Mouse (Mus musculus) adrenal gland (tissue): ENCODE measurements around the gene Fam222b.

Experiments used
- intact Hi-C: fragments of 180-260 bp; cut with DNase I; formaldehyde crosslinking; loops from one replicate; pipeline ENCODE4 v1.15.1; 2025

Gene Fam222b

DNA sequence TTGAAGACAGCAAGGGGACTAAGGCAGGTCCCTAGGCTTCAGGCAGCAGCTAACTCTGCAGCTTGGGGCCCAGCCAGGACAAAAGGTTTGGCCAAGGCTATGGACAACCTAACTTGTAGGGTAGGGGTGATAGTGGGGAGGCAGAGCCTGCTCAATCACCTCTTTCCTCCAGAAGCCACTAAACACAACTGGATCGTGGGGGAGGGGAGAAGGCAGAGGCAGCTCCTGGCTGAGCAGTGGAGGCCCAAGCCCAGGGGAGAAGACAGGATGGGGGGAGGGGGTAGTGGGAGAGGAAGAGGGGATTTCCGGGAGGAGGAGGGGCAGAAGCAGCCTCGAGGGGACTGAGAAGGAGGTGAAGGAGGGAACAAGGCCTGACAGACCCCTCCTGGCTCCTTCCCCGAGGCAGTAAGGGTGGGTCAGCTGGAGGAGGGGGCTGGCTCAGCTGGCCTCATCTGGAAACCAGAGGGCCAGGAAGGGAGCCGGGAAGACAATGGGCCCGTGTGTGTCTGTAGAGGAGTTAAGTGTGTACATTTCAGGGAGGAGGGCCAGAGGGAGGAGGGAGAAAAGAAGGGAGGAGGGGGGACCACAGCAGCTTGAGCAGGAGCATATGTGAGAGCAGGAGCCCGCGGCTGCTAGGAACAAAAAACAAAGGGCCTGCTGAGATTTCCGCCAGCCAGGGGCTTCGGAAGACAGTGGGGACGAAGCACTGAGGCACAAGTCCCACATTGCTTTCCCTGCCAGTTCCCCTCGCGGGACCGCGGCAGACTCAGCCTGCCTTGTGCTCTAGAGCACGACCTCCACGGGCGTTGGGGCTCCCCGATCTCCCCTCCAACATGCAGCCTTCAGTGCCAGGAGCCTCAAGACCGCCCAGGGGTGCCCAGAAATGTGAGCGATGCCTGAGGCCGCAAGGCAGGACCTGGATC is 69.5 kb downstream of the Fam222b start:
- intact Hi-C loops: no loop called here

DNA sequence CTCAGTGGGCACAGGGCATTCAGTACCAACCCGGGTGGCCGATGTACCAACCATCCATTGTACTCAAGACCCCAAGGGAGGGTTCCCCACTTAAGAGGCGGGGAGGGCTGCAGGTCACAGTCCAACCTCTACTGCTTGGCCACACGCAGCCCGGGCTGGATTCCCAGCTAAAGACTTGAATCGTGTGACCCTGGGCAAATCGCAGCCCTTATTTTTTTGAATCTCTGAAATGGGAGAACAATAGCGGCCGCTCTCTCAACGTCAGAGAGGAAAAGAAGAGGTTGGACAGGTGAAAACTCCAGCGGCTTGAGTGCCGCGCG is 70.1 kb downstream of the Fam222b start:
- intact Hi-C loops: no loop called here

DNA sequence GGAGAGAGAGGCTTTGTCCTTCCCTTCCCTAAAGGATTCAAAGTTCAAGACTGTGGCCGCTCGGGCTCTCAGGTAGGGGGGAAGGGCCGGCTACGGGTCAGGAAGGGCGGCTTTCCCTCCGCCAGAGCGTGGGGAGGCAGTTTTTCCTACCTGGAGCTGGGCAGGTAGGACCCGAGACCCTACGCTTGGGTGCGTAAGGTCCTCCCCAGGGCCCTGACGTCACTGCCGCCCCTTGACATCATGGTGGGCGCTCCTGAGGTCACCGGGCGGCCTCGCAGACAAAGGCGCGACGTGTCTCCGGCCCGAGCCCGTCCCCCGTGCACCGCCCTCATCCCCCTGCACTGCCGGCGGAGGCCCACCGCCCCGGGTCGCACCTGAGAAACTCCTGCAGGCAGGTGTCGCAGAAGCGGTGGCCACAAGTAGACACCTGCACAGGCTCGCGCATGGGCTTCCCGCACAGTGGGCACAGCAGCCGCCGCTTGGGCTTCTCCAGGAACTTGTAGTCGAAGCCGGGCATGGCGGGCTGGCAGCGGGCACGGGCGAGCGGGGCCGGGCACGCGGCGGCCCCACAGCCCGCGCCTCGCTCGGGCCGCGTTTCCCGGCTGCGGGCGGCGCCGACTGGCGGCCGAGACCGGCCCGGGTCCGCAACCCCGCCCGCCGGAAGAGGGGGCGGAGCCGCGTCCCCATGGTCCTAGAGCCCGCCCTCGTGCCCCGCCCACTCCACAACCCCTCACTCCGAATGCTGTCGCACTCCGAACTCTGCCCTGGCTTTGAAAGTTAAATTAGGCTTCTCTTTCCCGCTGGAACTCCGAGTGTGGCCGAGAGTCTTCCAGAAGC is 70.7 kb downstream of the Fam222b start, which contains the start of gene Traf4:
Gene Traf4 (minus strand): TSS at position 666 of the 837 bp plus-strand sequence.
- intact Hi-C loops: no loop called here

DNA sequence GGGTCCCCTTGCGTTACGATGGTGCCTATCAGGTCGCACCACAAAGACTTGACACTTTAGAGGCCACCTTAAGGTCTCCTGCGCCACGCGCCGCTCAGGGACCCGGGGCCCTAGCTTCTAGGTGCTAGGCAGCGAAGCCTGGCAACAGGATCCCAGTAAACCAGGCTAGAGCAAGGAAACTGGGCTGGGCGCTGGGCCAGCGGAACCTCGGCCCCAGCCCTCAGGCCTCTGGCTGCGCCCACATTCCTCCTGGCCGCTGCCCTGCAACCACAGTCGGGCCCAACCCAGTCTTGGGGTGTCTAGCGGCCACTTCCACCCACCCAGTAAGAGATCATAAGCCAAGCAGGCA is 71.3 kb downstream of the Fam222b start:
- intact Hi-C loops: no loop called here

DNA sequence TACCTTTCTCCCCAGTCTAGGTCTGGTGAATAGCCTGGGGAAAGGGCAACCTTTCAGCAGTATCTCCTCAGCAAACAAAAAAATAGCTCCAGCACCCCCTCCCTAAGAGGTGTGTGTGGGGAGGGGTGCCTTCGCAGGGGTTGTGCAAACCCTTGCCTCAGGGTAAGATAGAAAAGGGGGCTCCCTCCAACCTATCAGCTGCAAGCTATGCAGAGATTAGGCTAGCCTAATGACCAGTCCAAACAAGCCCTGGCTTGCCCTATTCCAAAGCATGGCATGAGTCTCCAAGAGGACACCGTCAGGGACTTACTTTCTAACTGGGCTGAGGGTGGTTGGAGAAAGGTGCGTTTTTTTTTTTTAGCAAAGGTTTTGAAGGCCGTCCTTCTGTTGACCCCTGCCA is 71.7 kb downstream of the Fam222b start:
- intact Hi-C loops: no loop called here

DNA sequence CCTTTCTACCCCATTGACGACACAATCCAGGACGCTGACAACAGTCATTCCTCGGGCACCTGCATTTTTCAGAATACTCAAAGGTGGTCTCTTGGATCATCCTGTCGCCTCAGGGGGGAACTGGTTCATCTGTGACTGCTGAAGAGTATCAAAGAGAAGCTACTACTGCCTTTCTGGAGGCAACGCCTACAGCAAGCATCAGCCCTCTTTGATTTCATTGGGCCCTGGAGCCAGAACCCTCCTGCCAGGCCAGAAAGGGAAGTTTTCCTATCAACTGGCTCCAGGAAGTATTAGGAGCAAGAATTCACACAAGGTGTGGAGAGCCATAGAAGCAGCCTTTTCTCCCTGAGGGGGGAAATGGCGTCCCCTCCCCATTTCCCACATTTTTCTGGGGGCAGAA is 72.2 kb downstream of the Fam222b start:
- intact Hi-C loops: no loop called here

DNA sequence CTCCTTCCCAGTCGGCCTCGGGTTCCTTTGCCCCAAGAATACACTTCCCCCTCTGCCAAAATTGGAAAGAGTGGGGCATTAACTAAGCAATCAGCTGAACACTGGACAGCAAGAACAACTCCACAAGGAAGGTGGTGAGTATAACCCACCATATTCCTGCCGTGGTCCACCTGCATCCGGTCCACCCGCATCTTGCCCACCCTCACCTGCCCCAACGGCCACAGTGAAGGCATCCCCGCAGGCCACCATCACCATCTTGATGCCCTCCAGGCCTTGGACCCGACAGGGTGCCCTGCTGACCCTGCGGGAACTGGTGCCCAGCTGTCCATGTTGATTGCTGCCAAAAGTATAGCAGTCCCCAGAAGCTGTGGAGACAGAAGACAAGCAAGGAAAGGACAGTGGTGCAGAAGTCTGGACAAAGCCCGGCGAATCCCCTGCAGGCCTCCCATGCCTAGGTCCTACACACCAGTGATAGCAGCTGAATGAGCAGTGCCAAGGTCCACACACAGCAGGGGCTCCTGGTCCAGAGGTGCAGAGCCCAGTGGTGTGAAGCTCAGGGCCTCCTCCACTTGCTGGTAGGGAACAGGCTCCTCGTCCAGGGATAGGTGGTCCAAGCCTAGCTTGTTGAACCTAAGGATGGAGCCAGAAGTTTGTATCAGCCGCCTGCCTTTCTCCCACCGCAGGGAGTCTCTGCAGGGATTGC is 72.9 kb downstream of the Fam222b start:
- intact Hi-C loops: no loop called here

DNA sequence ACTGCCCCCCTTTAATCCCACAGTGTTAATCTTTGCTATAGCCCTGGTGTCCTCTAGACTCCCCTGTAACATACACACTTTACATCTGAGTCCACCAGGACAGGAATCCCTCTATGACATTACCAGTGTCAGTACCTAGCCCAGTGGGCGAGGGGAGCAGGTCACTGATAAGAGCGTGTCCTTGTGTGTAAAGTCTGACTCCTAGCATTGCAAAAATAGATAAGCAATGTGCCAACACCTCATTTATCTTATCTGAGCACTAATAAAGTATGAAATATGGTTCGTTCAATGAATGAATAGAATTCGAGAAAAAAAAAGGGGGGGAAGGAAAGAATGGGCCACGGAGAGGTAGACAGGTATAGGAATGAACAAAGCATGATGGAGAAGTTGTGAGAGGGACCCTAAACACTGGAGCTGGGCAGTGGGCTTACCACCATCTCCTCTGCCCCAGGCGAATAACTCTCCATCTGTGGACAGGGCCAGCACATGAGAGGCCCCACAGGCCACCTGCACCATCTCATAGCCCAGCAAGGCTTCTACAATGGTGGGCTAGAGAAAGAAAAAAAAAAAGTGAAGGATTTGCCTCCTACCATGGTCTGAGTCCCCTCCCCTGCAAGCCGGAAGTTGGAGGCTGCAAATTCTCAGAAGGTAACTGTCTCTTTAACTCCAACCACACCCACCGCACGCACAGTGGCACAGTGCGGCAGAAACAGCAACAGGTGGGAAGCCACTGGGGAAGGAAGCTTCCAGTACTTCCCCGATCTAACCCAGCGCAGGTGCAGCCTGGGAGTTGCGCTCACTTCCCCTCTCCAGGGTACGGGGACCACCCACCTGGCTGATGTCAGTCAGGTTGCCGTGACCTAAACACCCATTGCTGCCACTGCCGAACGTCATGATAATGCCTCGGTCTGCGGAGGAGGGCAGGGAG is 74.3 kb downstream of the Fam222b start:
- intact Hi-C loops: no loop called here

DNA sequence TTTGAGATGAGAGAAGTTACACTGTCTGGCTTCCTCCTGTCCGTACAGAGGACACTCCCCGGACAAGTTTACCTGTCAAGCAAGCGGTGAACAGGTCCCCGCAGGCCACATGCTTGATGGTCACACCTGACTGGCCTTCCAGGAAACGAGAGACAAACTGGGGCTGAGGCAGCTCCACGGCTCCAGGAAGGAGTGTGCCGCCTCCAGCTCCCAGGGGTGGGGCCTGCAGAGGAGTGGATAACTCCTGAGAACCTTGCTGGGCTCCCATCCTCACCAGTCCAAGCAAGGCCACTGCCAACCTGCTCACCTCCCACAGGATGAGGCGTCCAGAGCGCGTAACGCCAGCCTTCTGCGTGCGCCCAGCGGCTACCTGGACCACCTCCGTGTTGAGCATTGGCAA is 75.8 kb downstream of the Fam222b start:
- intact Hi-C loops: no loop called here

DNA sequence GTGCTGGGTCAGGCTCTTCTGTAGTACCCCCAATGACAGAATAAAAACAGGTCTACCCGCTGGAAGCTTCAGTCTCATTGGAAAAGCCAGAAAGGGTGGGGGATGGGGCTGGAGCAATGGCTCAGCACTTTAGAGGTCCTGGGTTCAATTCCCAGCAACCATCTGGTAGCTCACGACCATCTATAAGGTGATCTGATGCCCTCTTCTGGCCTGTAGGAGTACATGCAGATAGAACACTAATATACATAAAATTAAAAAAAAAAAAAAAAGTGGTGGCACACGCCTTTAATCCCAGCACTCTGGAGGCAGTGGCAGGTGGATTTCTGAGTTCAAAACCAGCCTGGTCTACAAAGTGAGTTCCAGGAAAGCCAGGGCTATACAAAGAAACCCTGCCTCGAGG is 76.9 kb downstream of the Fam222b start:
- intact Hi-C loops: no loop called here

DNA sequence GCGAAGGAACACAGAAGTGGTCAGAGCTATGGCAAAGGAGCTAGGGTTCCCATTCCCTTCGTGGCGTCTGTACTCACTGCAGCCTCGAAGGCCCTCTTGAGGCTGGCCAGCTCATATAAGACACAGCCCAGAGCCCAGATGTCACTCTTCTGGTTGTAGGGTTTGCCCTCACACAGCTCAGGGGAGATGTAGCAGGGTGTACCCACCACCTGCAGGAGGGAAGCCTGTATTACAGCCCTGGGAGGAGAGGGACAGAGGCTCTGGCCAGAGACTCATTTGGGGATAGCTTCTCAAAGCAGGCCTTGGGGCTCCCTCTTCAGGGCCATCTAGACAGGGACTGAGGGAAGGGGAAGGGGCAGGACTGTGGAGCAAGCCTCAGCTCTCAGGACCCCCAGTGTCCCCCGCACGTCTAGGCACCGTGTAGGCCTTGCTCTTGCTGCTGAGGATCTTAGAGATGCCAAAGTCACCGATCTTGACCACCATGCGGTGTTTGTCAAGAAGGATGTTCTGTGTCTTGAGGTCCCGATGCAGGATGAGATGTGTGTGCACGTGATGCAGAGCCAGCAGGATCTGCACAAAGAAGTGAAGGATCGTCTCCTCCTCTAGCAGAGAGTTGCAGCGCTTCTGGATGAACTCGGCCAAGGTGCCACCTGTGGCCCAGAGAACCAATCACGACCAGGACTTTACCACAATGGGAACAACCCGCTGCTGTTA is 77.7 kb downstream of the Fam222b start:
- intact Hi-C loops: no loop called here

DNA sequence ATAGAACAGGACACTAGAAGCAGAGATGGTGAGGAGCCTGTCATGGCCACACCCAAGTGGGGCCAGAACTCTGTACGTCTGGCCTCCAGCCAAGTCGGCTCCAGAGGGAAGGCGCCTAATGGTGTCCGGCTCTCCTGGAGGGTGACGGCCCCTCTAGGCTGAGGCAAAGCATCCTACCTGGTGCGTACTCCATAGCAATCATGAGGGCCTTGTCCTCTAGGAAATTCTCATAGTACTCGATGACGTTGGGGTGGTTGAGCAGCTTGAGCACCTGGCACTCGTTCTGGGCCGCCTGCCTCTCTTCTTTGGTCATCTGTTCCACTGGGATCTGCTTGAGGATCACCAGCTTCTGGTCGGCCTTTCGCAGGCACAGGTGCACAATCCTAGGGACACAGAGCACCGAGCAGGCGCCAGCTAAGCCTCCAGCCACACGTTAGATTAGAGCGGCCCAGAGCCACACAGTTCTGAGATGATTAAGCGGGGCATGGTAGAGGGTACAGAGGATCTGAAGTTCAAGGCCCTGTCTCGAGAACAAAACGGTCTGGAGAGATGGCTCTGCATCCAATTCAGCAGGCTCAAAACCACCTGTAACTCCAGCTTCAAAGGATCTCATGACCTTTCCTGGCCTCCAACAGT is 78.4 kb downstream of the Fam222b start:
- intact Hi-C loops: no loop called here

DNA sequence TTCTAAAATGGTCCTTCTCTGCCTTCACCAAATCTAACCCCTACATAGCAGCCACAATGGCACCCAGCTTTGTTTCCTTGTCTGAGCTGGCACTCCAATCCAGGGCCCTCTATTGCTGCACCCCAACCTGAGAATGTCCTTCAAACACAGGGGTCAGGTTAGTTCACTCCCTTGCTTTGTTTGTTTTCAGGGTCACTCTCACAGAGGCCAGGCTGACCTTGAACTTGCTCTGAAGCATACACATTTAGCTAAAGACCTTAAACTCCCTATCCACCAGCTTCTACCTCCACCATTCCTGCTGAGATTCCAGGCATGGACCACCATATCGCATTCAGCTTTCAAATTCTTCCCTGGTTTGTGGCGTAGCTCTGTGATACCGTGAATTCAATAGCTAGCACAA is 80.0 kb downstream of the Fam222b start:
- intact Hi-C loops: no loop called here

DNA sequence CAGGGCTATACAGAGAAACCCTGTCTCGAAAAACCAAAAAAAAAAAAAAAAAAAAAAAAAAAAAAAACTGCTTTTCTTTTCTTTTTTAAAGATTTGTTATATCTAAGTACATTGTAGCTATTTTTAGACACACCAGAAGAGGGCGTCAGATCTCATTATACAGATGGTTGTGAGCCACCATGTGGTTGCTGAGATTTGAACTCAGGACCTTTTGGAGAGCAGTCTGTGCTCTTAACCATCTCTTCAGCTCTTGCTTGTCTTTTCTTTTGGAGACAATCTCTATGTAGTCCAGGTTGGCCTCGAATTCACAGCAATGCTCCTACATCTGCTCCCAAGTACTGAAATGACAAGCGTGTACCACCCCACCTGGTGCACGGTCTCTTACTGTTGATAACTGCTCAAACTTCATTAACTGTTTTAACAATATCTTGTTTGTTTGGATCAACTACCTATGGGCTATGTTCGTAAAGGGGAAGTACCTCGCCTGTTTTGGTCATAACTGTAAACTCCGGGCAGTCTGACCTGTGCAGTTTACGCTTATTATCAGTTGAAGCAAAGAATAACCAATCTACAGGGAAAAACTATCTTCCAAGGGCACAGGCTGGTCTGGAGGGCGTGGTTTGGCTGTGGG is 81.4 kb downstream of the Fam222b start:
- intact Hi-C loops: loop anchor here (2.0 to 5.0 kb wide), 2 partner anchors 17 to 119 kb away; no protein-coding TSS in a partner anchor

DNA sequence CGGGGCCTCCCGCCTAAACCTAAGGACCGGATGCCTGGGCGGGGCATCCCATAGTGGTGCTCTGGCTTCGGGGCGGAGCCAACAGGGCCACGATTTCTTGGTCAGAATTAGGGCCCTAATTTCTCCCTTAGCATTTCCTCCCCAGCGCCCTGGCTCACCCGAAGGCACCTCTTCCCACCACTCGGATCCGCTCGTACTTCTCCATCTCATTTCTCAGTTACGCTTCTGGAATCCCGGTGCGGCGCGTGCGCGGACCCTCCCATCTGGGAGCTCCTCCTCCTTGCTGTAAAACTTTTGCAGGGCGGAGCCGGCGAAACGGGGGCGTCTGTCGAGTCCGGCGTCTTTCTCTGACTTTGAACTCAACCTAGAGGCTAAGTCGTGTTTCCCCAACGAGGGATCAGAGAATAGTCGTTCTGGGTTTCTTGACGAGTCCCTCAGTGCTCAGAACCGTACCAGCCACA is 82.0 kb downstream of the Fam222b start, which contains the start of the genes Nek8 and Tlcd1:
Gene Nek8 (minus strand): TSS at position 274 of the 461 bp plus-strand sequence.
Gene Tlcd1 (plus strand): TSS at position 310 of the 461 bp plus-strand sequence.
- intact Hi-C loops: loop anchor here (2.0 to 5.0 kb wide), 2 partner anchors 18 to 119 kb away; no protein-coding TSS in a partner anchor

DNA sequence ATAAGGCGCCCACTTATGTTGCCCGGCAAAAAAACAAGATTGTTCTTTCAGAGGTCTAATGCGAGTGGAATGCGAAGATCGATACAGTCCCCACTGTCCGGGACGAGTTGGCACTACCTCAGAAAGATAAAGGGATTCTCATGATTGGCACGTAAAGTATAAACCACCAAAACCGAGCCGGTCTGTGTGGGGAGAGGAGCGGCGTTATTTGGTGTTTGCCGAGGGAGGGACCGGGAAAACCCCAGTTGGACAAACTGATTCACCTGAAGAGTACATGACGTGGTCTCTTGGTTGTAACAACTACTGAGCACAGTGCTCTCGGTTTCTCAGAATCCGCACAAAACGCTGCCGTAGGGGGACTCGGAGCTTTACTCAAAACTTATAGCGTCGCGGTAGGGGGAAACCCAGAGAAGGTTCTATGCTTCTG is 82.5 kb downstream of the Fam222b start:
- intact Hi-C loops: loop anchor here (2.0 to 5.0 kb wide), 2 partner anchors 18 to 120 kb away; no protein-coding TSS in a partner anchor

DNA sequence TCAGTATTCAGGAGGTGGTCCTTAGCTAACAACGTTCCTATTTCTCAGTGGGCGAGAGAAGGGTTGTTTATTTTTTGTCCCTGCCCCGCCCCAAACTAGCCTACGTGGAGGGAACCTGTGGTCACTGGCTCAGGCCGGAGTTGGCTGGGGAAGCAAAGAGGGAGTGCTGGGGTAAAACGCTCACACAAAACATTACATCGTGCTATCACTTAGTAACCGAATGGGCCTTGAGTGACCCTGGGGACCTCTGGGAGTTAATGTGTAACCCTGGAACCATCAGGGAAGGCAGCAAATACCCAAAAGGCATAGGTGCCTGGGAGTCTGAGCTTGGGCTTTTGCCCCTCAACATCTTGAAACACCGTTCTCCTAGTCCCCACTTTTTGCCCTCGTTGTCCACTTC is 83.0 kb downstream of the Fam222b start:
- intact Hi-C loops: loop anchor here (2.0 to 5.0 kb wide), 2 partner anchors 19 to 120 kb away; no protein-coding TSS in a partner anchor
